Mouse (Mus musculus): ENCODE results near the gene Ipo11. TPM values are rescaled to one million over a fixed set of nuclear protein-coding genes. Genes with fewer than 3 reads are reported as not detected.
"Not testable (repeated sequence)": the region's sequence is repeated elsewhere in the genome, so short reads cannot be mapped to it uniquely, and the experiment has no call there.

Ipo11 gene
- total RNA-seq, 2 experiments from 2014 or later = 31.8 to 42.3 TPM

DNA sequence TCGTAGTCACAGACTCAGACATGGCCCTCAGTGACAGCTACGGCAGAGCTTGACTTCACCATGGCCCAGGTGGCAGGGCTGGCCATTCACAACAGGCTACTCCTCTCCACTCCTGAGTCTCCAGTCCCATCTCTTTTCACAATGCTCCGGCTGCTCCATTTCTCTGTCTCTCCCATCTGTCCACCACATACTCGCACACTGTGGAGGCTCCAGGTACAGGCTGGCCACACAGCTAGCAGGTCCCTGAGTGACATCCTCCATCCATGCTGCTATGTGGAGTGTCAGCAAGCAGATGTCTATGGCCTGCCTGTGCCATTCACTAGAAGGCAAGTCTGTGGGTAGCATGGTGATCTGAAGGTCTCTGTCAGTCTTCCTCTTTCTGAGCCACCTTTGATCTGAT, 29.5 kb downstream of the Ipo11 start:
- no peak for ATAC-seq (replicated peaks; ENCODE audit: poor library complexity, severe bottlenecking)

DNA sequence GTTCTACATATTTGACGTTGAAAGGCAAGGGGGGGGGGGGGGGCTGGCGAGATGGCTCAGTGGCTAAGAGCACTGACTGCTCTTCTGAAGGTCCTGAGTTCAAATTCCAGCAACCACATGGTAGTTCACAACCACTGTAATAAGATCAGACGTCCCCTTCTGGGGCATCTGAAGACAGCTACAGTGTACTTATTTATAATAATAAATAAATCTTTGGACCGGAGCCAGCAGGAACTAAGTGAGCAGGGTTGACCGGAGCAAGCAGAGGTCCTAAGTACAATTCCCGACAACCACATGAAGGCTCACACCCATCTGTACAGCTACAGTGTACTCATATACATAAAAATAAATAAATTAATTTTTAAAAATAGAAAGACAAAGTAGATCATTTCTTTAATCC, 31.6 kb downstream of the Ipo11 start:
- not testable (repeated sequence) for ATAC-seq (replicated peaks; ENCODE audit: poor library complexity, severe bottlenecking)

DNA sequence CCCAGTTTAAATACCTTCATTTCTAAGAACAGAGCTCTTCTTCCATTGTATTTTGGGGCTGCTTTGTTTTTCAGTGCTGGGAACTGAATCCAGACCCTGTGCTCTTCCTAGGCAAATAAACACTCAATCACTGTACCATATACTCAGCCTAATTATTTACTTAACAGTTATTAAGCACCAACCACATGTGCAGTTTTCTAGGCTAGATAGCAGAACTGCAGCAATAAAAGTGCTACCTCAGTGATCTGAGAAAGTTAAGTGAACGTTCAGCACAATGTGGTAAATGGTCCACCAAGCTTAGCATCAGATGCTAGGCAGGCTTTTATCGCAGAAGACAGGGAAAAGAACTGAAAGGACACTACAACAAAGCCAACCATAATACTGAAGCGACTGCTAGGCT, 32.1 kb downstream of the Ipo11 start:
- no peak for ATAC-seq (replicated peaks; ENCODE audit: poor library complexity, severe bottlenecking)

DNA sequence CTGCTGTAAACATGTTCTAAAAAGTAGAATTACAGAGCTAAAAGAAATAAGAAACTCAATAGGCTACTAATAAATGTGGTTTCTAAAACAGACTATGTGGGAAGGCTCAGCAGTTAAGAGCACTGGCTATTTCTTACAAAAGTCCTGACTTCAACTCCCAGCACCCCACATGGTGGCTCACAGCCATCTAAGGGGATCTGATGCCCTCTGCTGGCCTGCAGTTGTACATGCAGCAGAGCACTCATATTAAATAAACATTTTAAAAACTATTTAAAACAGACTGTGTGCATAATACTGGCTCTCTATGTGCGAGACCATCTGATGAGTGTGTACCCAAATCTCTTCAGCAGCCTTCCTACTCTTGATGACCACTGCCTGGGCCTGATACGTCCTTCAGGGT, 42.5 kb downstream of the Ipo11 start:
- ATAC-seq (replicated peaks; ENCODE audit: poor library complexity, severe bottlenecking) = peak; percentile 58

DNA sequence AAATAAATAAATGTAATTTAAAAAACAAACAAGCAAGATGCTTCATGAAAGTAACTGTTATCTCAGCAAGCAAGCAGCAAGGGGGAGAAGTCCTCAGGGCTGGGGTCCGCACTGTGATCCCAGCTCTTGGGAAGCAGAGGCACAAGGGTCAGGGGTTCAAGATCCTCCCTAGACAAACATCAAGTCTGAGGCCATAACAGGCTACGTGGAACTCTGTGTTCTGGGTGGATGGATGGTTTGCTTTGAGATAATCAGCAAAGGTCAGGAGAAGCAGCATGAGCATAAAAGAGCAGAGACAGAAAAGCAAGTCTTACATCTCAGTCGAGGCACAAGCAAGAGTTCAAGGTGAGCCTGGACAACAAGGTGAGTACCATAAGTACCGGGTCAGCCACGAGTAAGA, 43.1 kb downstream of the Ipo11 start:
- ATAC-seq (replicated peaks; ENCODE audit: poor library complexity, severe bottlenecking) = no peak

DNA sequence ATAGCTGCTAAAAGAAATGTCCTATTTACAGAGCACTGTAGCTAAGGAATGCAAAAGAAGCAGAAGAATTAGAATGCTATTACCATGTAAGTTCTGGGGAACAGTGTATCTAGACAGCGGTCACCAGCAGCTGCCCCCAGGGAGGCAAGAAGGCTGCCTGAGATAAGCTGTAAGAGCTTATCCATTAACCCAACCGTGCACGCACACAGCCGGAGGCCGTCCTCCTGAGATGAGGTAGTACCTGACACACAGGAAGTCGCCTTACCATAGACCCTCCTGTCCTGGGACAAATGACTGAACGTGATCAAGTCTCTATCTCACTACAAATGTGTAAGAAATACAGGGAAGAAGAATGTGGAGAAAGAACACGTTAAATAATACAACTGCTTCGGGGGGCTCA, 43.6 kb downstream of the Ipo11 start:
- ATAC-seq (replicated peaks; ENCODE audit: poor library complexity, severe bottlenecking) = no peak

DNA sequence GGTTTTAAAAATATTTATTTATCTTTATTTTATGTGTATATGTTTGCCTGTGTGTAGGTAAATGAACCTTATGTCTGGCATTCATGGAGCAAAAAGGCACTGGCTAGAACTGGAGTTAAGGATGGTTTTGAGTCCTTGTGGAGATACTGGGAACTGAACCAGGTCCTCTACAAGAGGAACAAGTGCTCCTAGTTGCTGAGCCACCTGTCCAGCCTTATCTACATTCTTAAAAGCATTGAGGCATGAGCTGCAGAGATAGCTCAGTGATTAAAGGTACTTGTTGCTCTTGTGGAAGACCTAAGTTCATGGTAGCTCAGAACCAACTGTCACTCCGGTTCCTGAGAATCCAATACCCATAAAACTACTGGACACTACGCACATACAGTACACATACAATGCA, 49.4 kb downstream of the Ipo11 start:
- no peak for ATAC-seq (replicated peaks; ENCODE audit: poor library complexity, severe bottlenecking)

DNA sequence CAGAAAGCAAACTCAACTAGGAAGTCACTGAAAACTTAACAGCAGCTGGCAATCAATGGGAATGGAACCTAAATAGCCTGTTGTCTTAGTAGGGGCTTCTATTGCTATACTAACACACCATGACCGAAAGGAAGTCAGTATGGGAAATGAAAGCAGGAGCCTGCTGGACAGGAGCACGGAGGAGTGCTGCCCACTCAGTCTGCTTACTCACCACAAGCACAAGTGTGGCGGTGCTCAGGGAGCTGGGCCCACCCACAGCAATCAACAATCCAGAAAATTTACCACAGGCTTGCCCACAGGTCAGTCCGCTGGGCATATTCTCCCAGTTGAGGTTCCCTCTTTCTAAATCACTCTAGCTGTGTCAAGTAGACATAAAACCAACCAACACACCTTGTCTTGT, 52.5 kb downstream of the Ipo11 start:
- no peak for ATAC-seq (replicated peaks; ENCODE audit: poor library complexity, severe bottlenecking)

DNA sequence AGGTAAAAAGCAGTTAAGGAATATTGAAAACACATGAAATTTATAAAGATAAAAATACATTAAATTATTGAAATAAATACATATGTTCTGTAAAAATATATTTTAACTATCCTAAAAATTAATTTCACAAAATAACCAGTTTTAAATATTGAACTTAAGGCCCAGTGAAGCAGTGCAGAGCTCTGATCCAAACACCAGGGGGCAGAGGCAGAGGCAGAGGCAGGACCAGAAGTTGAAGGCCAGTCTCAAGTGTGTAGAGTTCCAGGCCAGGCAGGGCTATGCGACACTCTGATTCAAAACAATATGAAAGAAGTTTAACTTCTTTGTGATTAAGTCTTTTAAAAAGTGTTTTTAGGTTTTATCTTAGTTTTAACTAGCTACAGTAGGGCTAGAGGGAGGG, 60.5 kb downstream of the Ipo11 start:
- no peak; the same call in 1 of the 2 replicates for ATAC-seq (replicated peaks; ENCODE audit: poor library complexity, severe bottlenecking)

DNA sequence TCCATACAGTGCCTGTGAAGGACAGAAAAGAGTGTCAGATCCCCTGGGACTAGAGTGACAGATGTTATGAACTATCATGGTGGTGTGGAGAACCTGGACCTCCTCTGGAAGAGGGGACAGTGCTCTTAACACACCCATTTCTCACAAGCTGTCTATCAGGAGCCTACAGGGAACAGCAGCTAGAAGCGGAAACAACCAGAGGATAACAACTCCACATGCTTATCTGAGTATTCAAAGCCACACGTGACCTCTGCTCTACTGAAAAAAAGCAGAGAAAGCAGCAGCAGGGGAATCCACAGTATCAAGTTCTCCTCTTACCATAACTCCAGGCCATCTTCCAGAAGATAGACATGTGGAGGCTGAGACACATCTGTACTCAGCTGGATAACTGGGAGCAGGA, 71.2 kb downstream of the Ipo11 start:
- no peak for ATAC-seq (replicated peaks; ENCODE audit: poor library complexity, severe bottlenecking)

DNA sequence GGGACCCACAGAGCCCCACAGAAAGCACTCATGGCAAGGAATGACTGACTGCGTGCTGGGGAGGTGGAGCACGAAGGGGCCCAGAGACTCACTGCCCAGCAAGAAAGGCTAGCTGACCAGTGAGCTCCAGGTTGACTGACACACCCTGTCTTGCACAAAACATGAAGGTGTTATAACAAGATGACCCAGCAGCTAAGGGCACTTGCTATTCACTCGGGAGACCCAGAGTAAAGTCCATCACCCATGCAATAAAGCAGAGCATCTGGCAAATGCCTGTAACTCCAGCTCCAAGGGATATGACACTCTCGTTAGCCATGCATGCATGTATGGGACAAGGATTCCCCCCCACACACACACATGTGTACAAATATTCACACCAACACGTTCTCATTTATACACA, 78.0 kb downstream of the Ipo11 start:
- ATAC-seq (replicated peaks; ENCODE audit: poor library complexity, severe bottlenecking) = no peak

DNA sequence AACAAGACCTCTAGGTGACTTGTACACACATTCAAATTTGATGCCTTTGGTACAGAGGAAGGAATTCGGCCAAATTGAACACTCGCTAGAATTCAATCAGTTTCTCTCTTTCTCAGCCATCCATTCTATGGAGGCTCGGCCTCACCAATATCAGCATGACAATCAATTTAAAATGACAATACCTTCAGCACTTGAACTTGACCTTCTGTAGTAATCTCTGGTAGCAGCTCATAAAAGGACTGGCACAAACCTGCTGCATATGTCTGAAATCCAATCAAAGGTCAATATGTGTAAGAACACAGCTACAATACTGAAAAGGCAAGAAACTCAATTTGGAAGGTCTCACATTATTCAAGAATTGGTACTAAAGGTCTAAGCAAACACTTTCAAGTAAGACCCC, 80.2 kb downstream of the Ipo11 start:
- no peak for ATAC-seq (replicated peaks; ENCODE audit: poor library complexity, severe bottlenecking)

DNA sequence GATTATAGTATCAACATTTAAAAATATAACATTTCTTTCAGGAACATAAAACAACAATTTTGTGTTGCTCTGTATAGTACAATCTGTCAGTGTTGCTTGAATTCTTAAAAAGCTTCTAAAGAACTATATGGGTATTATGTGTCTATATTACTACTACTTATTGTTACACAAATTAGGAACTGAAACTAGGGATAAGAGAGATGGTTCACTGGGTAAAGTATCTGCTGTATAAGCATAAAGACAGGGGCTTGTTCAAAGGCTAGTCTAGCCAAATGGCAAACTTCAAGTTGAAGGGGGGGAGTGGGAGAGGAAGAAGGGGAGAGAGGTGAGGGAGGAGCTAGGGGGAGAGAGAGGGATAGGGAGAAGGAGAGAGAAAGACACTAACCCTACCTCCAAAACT, 89.2 kb downstream of the Ipo11 start:
- ATAC-seq (replicated peaks; ENCODE audit: poor library complexity, severe bottlenecking) = peak; percentile 65

DNA sequence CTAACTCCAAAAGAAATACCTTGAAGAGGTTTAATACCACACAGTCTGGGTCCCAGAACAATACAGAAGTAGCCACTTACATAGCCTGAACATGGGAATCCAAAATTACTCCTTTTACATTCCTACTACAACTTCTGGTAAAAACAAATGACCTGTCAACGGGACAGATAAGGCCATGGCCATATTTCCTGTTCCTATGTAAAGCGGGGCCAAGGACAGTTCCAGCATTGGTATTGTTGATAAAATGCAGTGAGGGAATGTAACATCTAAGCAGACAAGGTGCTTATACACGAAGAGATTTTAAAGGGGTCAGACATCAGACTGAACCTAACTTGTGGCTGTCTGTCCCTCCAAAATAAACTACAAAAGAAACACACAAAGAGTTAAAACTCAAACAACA, 91.8 kb downstream of the Ipo11 start:
- ATAC-seq (replicated peaks; ENCODE audit: poor library complexity, severe bottlenecking) = no peak

DNA sequence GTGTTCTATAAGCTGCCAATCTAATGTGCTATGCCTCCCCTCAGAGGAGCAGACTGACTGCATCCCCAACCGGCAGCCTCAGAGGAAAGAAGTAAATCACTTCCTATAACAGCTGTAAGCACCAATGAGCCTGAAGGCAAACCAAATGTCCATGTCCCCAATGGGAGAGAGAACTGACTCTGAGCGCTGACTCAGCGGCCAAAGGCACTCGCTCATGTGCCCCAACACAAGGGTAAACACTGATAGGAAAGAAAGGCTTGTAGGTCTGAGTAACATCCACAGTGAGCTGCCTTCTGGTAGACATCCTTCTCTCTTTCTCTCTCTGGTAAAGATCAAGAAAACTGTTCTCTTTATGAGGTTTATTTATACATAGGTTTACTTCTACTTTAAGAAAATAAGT, 94.2 kb downstream of the Ipo11 start:
- no peak for ATAC-seq (replicated peaks; ENCODE audit: poor library complexity, severe bottlenecking)

DNA sequence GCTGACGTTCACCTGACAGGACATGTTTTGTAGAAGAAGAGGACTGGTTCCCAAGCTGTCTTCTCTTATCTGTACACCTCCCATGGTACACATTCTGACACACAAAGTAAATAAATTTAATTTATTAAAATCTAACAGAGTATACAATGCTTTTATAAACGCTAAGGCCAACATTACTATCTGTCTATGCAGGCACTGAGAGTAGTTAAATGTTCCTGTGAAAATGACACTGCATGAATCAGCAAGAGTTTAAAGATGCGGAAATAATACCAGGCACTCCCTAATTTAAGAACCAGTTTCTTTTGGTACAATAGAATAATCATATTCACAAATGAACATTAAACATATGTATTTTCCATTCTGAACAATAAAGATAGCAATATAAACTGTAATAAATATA, 98.0 kb downstream of the Ipo11 start:
- no peak for ATAC-seq (replicated peaks; ENCODE audit: poor library complexity, severe bottlenecking)

DNA sequence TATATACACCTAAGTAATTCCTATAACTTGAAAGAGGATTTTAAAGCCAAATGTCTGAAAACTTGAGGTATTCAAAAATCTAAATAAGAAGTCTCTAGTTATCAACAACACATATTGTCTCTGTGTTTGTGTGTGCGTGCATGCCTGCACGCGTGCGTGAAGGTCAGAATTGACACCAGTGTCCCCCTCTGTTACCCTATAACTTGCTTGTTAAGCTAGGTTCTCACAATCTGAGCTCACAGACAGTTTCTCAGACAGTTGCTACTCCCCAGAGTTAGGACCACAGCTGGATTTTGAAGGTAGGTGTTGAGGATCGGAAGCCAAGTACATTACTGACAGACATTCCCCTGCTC, 100.3 kb downstream of the Ipo11 start:
- peak; percentile 20 for ATAC-seq (replicated peaks; ENCODE audit: poor library complexity, severe bottlenecking)

DNA sequence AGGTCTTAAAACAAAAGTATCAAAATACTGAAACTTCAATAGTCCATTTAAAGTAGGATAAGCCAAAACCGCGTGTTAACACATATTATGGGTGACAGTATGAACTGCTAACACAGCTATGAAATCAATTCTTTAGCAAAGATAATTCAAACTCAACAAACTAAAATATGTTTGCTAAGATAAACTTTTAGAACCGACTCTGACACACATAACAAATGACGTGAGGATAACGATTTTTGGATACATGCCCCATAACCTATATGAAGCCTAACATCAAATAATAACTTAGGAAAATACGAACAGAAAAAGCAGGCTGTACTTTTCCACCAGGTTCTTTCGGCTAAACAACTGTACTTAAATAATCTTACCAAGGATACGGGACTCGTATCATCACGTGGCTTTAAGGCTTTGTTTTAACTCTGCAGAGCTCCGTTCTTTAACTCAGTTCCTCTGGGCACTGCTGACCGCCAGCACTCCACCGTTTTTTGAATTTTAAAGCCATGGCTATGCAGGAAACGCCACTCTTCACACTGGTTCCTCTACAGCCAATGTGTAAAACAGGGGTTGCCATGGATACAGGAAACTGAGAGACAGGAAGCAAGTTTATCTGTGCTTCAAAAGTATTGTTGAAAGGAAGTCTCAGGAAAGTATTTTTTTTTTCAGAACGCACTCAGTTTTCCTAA, 100.8 kb downstream of the Ipo11 start:
- ATAC-seq (replicated peaks; ENCODE audit: poor library complexity, severe bottlenecking) = peak; percentile 99

DNA sequence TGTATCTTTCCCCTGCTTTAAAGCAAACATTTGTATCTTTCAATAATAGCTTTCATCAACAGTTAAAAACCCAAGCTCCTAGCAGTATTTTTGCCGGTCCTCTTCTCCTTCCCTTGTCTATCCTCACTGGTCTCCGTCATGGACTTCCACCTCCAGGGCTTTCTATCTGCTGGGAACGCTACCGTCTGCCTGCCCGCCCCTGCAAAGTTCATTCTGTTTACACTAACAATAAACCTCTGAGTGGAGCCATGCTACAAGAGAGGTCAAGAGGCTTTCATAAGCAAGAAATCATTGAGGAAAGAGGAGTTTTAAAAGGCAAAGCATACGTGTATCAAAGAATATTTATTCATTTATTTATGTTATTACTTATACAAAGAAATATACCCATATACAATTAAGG, 106.7 kb downstream of the Ipo11 start:
- no peak for ATAC-seq (replicated peaks; ENCODE audit: poor library complexity, severe bottlenecking)

DNA sequence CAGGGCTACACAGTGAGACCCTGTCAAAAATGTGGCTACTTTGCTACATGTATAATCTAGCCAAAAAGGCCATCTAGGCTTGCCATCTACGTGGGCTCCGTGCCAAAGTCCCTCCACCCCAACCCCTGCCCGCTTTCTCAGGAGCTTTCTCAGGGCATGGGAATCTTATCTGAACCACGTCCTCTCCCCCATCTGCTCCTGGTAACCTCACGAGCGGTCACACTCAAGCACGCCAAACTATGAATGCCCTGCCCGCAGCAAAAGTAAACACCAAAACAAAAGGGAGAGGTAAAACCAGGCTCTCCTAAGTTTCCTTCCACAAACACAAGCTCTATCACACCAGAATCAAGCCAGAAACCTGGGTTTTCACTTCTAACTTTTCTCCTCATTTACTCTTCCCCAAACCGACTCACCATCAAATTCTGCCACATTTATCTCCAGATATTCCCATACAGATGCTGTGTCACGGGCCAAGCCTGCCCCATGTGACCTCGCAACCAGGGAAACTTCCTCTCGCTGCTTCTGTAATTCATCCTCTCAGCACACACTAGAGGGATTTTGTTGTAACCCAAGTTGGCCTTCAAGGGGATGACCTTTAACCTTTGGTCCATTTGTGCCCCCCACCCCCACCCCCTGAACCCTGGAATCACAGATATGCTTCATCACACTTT, 107.3 kb downstream of the Ipo11 start:
- peak; percentile 69 for ATAC-seq (replicated peaks; ENCODE audit: poor library complexity, severe bottlenecking)

DNA sequence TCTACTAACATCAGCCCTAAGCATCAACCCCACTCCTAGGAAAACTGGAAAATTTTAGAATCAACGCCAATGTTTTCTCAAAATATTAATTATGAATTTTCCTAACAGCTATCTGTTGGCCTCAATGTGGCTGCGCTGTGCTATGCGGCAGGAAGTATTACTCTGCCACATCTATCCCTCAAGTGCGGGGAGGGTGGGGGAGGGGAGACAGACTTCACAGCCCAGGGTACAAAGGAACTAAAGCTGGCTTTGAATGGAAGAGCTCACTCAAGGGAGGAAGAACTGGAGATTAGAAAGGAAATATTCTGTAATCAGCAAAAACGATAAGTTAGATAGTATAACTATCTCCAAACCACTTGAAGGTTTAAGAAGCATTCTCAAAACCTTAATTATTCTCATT, 111.1 kb downstream of the Ipo11 start:
- no peak for ATAC-seq (replicated peaks; ENCODE audit: poor library complexity, severe bottlenecking)

DNA sequence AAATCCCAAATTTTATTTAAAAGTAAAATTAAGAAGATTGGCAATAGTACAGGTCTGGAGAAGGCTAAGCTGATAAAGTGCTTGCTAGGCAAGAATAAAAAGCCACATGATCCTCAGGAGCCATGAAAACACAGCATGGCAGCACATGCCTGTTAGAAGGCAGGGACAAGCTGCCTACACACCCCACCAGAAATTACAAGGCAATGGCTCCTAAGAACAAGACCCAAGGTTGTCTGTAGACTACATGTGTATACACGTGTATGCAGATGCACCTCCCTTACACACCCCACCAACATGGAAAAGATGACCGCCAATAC, 112.9 kb downstream of the Ipo11 start:
- no peak for ATAC-seq (replicated peaks; ENCODE audit: poor library complexity, severe bottlenecking)

Measured in granulocyte monocyte progenitor cell, adult 5-6 weeks (primary cell).